Mouse (Mus musculus) embryonic stem cell, embryonic (primary cell): Measurements from ENCODE around the gene Ifnar2.

Experiments used
- CTCF ChIA-PET, 4 experiments: fragments of 300-600 bp in 2 of 4; fragments of 350-600 bp in 2 of 4; sonication (Branson Sonifier 250); formaldehyde crosslinking; loops; one replicate each; lab custom pipeline; 2022; ENCODE audit warnings: inconsistent platforms in 2 of 4; lab: Charles Lee
- POLR2A ChIA-PET, 4 experiments: fragments of 300-600 bp in 2 of 4; fragments of 350-600 bp in 2 of 4; sonication (Branson Sonifier 250); formaldehyde crosslinking; loops; one replicate each; lab custom pipeline; 2022; ENCODE audit warnings: antibody characterized with exemption in 4 of 4, inconsistent platforms in 1 of 4; lab: Charles Lee

Ifnar2 gene

GRCm38 (mm10) chr16:91378431-91378986 is 5.9 kb downstream of the Ifnar2 start:
- ChIA-PET POLR2A (interaction anchor here in 3 of 4 experiments (0.6 to 1.6 kb wide), 6 partner anchors 15 to 334 kb away, joined by 3 to 5 read pairs (median 4); partner anchors contain the start of genes Gart (in 1 of the 3), Ifnar1 (in 1 of the 3), Paxbp1 (in 1 of the 3) and Son (in 1 of the 3)), CTCF (interaction anchor here in 1 of 4 experiments (0.6 kb wide), 1 partner anchor 149 kb away, joined by 4 read pairs; no protein-coding TSS in a partner anchor)

- POLR2A ChIA-PET = interaction anchor here in 2 of 4 experiments (0.8 to 1.6 kb wide), 4 partner anchors 15 to 335 kb away, joined by 3 to 5 read pairs (median 4); partner anchors contain the start of genes Ifnar1 (in 1 of the 2) and Paxbp1 (in 1 of the 2)
These were observed 6.4 kb downstream of the Ifnar2 start for GRCm38 (mm10) chr16:91378991-91379390.

DNA sequence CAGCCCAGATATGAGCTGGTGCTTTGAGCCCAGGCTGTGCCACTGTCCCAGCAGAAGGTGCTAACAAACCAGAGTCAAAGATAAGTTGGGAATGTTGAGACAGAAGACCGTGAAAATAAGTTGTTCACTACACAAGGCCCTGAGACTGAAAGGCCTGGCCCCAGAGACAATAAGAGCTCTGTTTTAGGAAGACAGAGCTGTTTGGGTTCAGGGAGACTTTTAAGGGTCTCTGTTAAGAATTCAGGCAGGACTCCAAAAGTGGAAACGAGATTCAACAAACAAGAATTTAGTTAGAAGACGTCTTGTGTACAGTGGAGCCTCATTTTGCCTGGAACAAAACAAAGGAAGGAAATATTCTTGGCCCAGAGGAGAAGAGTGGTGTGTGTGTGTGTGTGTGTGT is 6.8 kb downstream of the Ifnar2 start:
- POLR2A ChIA-PET = interaction anchor here in 3 of 4 experiments (0.5 to 1.6 kb wide), 5 partner anchors 16 to 335 kb away, joined by 3 to 5 read pairs (median 3); partner anchors contain the start of genes Ifnar1 (in 1 of the 3) and Paxbp1 (in 1 of the 3)
- CTCF ChIA-PET = interaction anchor here in 2 of 4 experiments (0.6 to 0.7 kb wide), 2 partner anchors 148 to 175 kb away, joined by 3 to 4 read pairs; no protein-coding TSS in a partner anchor

More at GRCm38 (mm10) chr16:91378991-91379390, 6.4 kb downstream of the Ifnar2 start:
- CTCF ChIA-PET = interaction anchor here in 2 of 4 experiments (0.6 to 0.7 kb wide), 2 partner anchors 148 to 176 kb away, joined by 3 to 4 read pairs; no protein-coding TSS in a partner anchor

DNA sequence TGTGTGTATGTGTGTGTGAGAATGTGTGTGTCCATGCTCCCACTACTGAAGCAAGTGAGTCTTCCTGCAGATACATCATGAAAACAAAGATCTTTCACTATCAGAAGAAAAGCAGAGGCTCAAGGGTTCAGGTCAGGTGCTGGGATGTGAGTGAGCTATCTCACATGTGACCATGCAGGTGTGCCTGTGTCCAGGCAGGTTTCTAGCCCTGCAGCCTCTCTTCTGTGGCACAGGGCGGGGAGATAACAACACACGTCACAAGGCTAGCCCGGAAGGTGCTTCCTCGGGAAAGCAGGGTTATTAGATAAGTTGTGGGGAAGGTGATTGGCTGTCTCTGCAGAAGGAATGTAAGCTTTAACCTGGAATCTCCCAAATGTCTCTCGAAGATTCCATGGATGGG is 7.6 kb downstream of the Ifnar2 start:
- POLR2A ChIA-PET = interaction anchor here in 2 of 4 experiments (0.9 to 1.6 kb wide), 3 partner anchors 8 to 285 kb away, joined by 3 to 5 read pairs (median 3); partner anchors contain the start of genes Ifnar1 (in 1 of the 2) and Ifnar2 (in 1 of the 2)
- CTCF ChIA-PET = interaction anchor here in 1 of 4 experiments (0.6 kb wide), 1 partner anchor 23 kb away, joined by 3 read pairs; no protein-coding TSS in a partner anchor

GRCm38 (mm10) chr16:91381606-91382005 is 9.0 kb downstream of the Ifnar2 start:
- POLR2A ChIA-PET = interaction anchor here in 2 of 4 experiments (0.6 to 2.2 kb wide), 3 partner anchors 8 to 145 kb away, joined by 3 to 6 read pairs (median 3); partner anchors contain the start of gene Ifnar2 (in 1 of the 2)
- CTCF ChIA-PET = interaction anchor here in 1 of 4 experiments (0.5 to 1.4 kb wide), 2 partner anchors 9 to 23 kb away, joined by 6 to 7 read pairs; no protein-coding TSS in a partner anchor

GRCm38 (mm10) chr16:91382261-91382790 is 9.7 kb downstream of the Ifnar2 start:
- POLR2A ChIA-PET = interaction anchor here in 1 of 4 experiments (2.2 kb wide), 1 partner anchor 9 kb away, joined by 6 read pairs; the partner anchor contains the start of gene Ifnar2

GRCm38 (mm10) chr16:91384221-91384620 is 11.6 kb downstream of the Ifnar2 start:
- POLR2A ChIA-PET = interaction anchor here in 2 of 4 experiments (0.5 to 0.9 kb wide), 2 partner anchors 9 to 262 kb away, joined by 3 read pairs; partner anchors contain the start of gene Gart (in 1 of the 2)

More at GRCm38 (mm10) chr16:91382261-91382790, 9.7 kb downstream of the Ifnar2 start:
- CTCF ChIA-PET = interaction anchor here in 2 of 4 experiments (0.9 to 1.4 kb wide), 2 partner anchors 24 kb away, joined by 3 to 7 read pairs; no protein-coding TSS in a partner anchor

GRCm38 (mm10) chr16:91385621-91386020 is 13.0 kb downstream of the Ifnar2 start:
- ChIA-PET POLR2A (interaction anchor here in 3 of 4 experiments (0.7 to 1.4 kb wide), 3 partner anchors 9 to 636 kb away, joined by 3 to 5 read pairs (median 4); no protein-coding TSS in a partner anchor), CTCF (interaction anchor here in 1 of 4 experiments (0.6 kb wide), 1 partner anchor 127 kb away, joined by 4 read pairs; no protein-coding TSS in a partner anchor)

More at GRCm38 (mm10) chr16:91384221-91384620, 11.6 kb downstream of the Ifnar2 start:
- CTCF ChIA-PET = interaction anchor here in 1 of 4 experiments (0.9 kb wide), 1 partner anchor 160 kb away, joined by 3 read pairs; the partner anchor contains the start of gene Olig2

GRCm38 (mm10) chr16:91386419-91387120 is 14.0 kb downstream of the Ifnar2 start:
- ChIA-PET CTCF (interaction anchor here in 1 of 4 experiments (1.0 kb wide), 1 partner anchor 28 kb away, joined by 9 read pairs; no protein-coding TSS in a partner anchor), POLR2A (interaction anchor here in 1 of 4 experiments (1.4 kb wide), 1 partner anchor 10 kb away, joined by 4 read pairs; no protein-coding TSS in a partner anchor)

DNA sequence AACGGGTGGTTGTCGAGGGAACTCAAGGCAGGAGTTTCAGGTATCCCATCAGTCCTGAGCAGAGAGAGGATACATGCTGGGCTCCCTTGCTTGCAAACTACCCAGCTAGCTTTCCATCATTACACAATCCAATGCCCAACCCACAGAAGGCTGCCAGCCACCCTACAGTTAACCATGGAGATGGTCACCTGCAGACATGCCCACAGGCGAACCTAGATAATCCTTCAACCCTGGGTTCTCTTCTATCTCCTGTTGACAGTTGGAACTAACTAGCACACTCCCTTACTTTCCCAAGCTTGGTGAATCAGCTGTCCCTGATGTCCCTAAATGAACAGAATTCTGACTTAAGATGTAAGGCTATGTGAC is 14.5 kb downstream of the Ifnar2 start:
- ChIA-PET POLR2A (interaction anchor here in 1 of 4 experiments (1.4 kb wide), 1 partner anchor 11 kb away, joined by 4 read pairs; no protein-coding TSS in a partner anchor), CTCF (interaction anchor here in 1 of 4 experiments (1.0 kb wide), 1 partner anchor 28 kb away, joined by 9 read pairs; no protein-coding TSS in a partner anchor)

DNA sequence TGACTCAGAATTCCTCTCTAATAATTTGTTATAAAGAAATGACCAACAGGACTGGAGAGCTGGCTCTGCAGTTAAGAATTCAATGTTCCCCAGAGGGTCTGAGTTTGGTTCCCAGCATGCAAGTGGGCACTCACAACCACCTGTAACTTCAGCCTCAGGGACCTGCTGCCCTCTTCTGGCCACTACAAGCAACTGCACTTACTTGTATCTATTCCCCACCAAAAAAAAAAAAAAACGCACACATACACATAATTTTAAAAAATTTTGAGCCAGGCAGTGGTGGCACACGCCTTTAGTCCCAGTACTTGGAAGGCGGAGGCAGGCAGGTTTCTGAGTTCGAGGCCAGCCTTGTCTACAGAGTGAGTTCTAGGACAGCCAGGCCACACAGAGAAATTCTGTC is 17.5 kb downstream of the Ifnar2 start:
- ChIA-PET POLR2A (interaction anchor here in 1 of 4 experiments (0.7 kb wide), 1 partner anchor 200 kb away, joined by 3 read pairs; no protein-coding TSS in a partner anchor), CTCF (interaction anchor here (0.6 to 1.2 kb wide), 8 partner anchors 8 to 1233 kb away, joined by 3 to 8 read pairs (median 3); no protein-coding TSS in a partner anchor)

GRCm38 (mm10) chr16:91391421-91391820 is 18.8 kb downstream of the Ifnar2 start, which contains the start of gene Gm21970:
Gm21970 (plus strand) TSS chr16:91391721.
- POLR2A ChIA-PET = no interaction called here
- CTCF ChIA-PET = interaction anchor here in 1 of 4 experiments (0.6 kb wide), 1 partner anchor 645 kb away, joined by 3 read pairs; no protein-coding TSS in a partner anchor

GRCm38 (mm10) chr16:91394826-91395410 is 22.3 kb downstream of the Ifnar2 start:
- ChIA-PET POLR2A (interaction anchor here in 2 of 4 experiments (0.6 to 1.5 kb wide), 5 partner anchors 11 to 226 kb away, joined by 3 to 4 read pairs (median 3); partner anchors contain the start of gene Il10rb (in 2 of the 2)), CTCF (interaction anchor here in 3 of 4 experiments (0.6 to 1.7 kb wide), 4 partner anchors 12 to 172 kb away, joined by 3 to 8 read pairs (median 4); no protein-coding TSS in a partner anchor)

- POLR2A ChIA-PET = interaction anchor here in 2 of 4 experiments (0.6 to 1.5 kb wide), 5 partner anchors 10 to 100 kb away, joined by 3 to 4 read pairs (median 3); partner anchors contain the start of gene Il10rb (in 2 of the 2)
- CTCF ChIA-PET = interaction anchor here in 3 of 4 experiments (0.7 to 1.7 kb wide), 3 partner anchors 10 to 37 kb away, joined by 3 to 8 read pairs (median 4); partner anchors contain the start of gene Il10rb (in 1 of the 3)
These were observed 23.2 kb downstream of the Ifnar2 start for GRCm38 (mm10) chr16:91395633-91396392.

DNA sequence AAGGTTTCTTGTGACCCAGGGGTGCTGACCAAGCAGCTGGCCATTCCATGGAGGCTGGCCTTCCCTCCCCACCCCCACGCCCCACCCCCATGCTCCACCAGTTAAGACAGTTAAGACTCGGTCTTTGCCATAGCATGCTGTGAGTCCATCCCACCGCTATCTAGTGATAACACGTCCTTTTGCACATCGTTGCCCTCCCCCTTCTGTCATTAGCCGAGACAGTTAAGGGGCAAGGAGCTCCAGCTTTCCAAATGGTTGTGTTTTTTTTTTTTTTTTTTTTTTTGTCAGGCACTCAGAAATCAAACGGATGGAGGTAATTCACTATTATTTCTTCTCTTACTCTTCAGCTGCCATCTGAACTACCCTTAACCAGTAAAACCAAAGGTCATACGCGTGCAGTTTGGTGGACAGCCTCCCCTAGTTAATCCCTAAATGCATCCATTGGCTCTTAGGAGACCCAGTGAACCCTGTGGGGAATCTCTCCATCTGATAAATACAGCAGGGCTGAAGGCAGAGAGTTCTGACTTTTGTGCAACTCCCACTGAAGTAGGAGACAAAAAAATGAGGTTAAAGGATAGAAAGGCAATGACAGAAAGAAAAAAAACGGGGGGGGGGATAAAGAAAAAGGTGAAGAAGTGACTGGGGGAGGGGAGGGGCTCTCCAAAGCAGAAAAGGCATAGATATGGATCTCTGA is 24.4 kb downstream of the Ifnar2 start:
- ChIA-PET CTCF (interaction anchor here in 1 of 4 experiments (0.7 kb wide), 1 partner anchor 38 kb away, joined by 4 read pairs; no protein-coding TSS in a partner anchor), POLR2A (interaction anchor here in 3 of 4 experiments (0.6 to 1.2 kb wide), 3 partner anchors 10 to 578 kb away, joined by 3 to 11 read pairs (median 5); no protein-coding TSS in a partner anchor)
